Mouse (Mus musculus) adrenal gland, postnatal 10 days (tissue): ENCODE data around the gene Slc16a6. TPM values are rescaled to one million over a fixed set of nuclear protein-coding genes. Genes with fewer than 3 reads are reported as not detected.
"Not testable (repeated sequence)": the region's sequence is repeated elsewhere in the genome, so short reads cannot be mapped to it uniquely, and the experiment has no call there.

Source experiments
- DNase-seq: peaks from one replicate; pipeline ENCODE4 v3.0.0; 2021; ENCODE audit warnings: mixed read lengths
- long read RNA-seq, 2 experiments: library from polyadenylated mRNA; stranded (forward); transcript quantifications; one replicate each; pipeline ENCODE4 v2.0.0; 2021
- total RNA-seq, 2 experiments: library from RNA; stranded (reverse); gene quantifications; 2 replicates each; pipeline ENCODE4 v1.2.3; 2021

Gene Slc16a6
- total RNA-seq: 1 to 10 TPM; 2.7 to 3.9 TPM
- long read RNA-seq, experiment 1, partial matches to known transcripts: 1 of 4 reads
- long read RNA-seq, experiment 1, other reads (novel, unspliced or antisense): 1 of 4 reads
- long read RNA-seq, experiment 2: 0 reads

GRCm38 (mm10) chr11:109473171-109474085 is at the start of gene Slc16a6, which contains the start of gene Arsg:
Slc16a6 (minus strand) TSS chr11:109473598.
Arsg (plus strand) TSS chr11:109473374.
- DNase-seq: peak; percentile 85

GRCm38 (mm10) chr11:109520958-109521357 is 47.6 kb upstream of the Slc16a6 start:
- no peak for DNase-seq

DNA sequence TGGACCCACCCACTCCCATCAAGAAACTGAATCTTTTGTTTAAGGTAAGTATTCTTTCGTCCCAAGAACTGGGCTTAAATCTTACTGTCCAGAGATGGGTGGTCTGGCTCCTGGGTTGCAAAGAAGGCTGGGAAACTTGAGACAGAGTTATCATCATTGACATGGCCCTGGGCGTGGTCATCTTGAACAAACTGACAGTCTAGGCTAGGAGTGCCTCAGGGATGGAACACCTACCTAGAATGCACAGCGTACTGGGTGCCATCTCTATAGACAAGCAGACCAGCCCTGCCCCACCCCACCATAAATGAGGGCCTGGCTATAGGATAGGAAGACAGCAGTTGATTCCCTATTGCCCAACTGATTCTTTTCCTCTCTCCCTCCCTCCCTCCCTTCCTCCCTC is 44.4 kb upstream of the Slc16a6 start:
- no peak for DNase-seq

DNA sequence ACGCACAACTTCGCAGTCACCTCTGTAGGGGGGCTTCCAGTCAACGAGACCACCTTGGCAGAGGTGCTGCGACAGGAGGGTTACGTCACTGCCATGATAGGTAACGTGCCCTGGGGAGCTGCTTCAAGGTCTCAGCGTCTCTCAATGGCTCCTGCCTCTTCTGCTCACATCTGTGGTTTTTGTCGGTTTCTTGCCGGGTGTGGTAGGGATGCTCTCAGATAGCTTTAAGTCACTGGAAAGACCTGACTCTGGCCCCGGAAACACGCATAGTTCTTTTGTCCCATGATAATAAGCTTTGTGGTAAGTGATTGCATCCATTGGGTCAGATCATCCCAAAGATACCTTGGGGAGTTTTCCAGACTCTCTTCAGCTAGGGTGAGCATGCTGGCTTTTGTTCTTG is 43.9 kb upstream of the Slc16a6 start:
- no peak for DNase-seq

DNA sequence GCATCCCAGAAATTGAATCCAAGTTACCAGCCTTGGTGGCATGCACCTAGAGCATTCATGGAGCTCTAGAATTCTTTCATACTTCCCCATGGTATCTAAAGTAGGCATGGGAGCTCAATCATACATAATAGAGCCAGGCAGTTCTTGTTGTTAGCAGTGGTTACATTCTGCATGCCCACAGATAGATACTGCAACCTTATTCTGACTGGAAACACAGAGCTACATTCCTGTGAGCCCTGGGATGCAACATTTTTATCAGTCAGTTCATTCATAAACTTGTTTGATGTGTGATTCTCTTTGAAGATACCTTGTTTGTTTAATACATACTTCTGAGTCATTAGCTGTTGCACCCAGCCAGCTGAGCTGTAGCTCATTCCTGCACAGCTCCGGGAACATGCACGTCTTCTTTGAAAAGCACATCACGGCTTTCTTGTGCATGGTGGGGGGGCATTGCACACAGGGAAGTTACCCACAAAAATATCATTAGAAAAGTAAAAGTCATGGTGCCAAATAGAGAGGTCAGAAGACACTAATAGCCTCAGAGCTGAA is 40.7 kb upstream of the Slc16a6 start:
- DNase-seq: no peak

DNA sequence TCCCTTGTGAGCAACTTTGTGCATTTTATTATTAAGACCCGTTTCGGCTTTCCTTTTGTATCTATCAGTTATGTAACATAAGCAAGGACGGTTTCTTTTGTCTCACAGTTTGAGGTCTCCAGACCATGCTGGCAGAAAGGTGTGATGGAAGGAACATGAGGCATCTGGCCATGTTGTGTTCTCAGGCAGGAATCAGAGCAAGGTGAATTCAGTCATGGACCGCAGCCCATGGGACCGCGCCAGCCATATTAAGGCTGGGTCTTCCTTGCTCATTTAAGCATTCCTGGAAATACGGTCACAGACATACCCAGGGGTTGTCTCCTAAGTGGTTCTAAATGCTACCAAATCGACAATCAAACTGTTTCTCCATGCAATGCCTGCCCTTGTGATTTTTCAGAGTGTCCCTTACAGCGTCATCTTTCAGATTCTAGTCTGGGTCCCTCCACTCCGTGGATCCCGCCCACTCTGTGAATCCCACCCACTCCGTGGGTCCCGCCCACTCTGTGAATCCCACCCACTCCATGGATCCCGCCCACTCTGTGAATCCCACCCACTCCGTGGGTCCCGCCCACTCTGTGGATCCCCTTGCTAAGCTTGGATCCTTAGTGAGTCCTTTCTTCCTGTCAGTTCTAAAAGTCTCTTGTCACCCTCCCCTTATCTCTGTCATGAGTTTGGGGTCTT is 39.7 kb upstream of the Slc16a6 start:
- no peak for DNase-seq

GRCm38 (mm10) chr11:109507068-109507467 is 33.7 kb upstream of the Slc16a6 start:
- DNase-seq: no peak

- no peak for DNase-seq
Observed at GRCm38 (mm10) chr11:109505823-109506222, 32.4 kb upstream of the Slc16a6 start.

- DNase-seq: peak; percentile 63
Observed at GRCm38 (mm10) chr11:109504977-109505376, 31.6 kb upstream of the Slc16a6 start.

GRCm38 (mm10) chr11:109500206-109500605 is 26.8 kb upstream of the Slc16a6 start:
- peak; percentile 27 for DNase-seq

GRCm38 (mm10) chr11:109497990-109498389 is 24.6 kb upstream of the Slc16a6 start:
- no peak for DNase-seq

- no peak for DNase-seq
Observed at GRCm38 (mm10) chr11:109496996-109497714, 23.8 kb upstream of the Slc16a6 start.

DNA sequence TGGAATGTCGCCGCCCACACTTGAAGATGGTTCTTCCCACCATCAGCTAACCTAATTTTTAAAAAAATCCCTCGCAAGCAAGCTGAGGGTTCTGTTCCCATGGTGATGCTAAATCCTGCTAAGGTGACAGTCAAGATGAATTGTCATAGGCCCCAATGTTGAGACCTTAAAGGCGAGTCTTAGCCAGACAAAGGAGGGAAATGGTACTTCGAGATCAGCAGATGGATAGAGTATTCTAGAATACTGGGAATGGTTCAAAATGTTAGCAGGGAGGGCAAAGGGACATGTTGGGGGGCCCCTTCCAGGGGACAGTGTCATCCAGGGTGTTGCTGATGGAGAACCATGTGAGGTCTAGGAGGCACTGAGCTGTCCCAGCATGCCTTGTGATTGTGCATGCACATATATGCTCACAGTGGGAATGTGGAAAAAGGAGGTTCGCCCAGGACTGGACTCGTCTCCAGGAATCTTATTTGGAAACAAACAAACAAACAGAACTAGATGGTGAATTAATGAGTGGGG is 23.1 kb upstream of the Slc16a6 start:
- no peak for DNase-seq

DNA sequence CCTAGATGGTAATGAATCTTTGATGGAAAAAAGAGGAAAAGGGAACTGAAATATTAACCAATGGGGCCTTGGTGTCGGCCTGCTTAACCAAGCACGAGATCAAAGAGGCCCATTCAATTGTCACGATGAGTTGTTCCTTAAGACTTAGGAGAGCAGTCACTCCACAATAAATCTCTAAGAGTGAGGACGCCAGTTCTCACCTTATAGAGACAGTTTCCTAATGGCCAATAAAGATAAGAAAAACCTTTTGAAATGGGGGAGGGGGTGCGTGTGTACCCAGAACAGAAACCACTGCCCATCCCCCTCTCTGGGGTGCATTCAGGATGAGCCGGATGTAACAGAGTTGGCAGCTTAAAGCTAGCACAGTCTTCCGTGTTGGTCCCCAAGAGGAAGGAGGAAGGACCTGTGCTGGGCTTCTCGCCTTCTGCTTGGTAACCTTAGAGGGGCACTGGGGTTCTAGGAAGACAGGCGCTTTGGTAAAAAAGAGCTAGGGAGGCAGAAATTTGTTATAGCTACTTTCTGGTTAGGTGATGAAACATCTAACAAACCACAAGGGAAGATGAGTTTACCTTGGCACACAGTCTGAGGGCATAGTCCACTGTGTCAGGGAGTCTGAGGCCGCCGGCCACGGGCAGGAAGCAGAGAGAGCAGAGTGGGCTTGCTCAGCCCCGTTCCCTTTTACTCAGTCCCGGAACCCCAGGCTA is 22.5 kb upstream of the Slc16a6 start:
- peak; percentile 27 for DNase-seq

- no peak for DNase-seq
Observed at GRCm38 (mm10) chr11:109494890-109495770, 21.7 kb upstream of the Slc16a6 start.

GRCm38 (mm10) chr11:109492847-109493464 is 19.6 kb upstream of the Slc16a6 start:
- DNase-seq: not testable (repeated sequence)

DNA sequence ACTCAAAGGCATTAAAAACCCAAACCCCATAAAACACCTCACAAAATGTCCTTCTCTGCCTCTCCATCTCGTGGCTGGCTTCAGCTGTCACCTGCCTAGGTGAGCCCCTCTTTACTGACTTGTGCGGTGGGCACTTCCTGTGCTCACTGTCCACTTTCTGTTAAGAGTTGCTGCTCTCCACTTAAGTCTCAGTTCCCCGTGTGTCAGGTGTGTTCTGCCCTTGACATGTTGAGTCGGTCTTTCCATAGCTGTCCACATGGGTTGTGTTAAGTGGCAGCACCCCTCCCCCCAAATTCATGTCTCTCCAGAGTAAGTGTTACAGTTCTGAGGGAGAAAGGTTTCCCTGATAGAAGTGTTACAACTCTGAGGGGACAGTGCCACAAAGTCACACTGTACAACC is 18.4 kb upstream of the Slc16a6 start:
- no peak for DNase-seq

GRCm38 (mm10) chr11:109489763-109490162 is 16.4 kb upstream of the Slc16a6 start:
- no peak for DNase-seq

DNA sequence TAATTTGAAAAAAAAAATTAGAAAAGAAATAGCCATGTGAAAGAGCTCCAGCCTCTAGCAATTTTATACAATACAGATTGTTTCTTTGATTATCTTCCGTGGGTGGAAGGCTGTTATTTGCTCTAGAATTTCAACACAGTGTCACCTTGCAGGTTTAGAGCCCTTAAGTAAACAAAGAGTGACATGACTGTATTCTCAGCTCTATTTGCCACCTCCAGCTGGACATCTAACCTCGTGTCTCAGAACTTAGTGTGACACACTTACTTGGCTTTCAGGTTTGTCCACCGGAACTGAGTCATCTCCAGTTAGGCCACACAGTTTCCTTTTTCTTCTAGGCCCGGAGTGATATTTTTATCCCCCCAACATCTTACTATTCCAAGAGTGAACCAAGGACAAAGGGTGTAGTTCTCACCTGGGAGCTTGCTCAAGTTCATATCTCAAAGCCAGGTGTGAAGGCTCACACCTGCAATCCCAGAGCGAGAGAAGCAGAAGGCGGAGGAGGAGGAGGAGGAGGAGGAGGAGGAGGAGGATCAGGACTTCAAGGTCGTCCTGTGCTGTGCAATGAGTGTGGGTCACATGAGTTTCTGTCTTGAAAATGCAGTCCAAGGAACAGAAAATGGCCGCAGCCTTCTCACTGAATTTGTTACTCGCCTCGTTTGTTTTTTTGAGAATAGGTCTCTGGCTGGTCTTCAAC is 14.7 kb upstream of the Slc16a6 start:
- DNase-seq: no peak
